Mouse (Mus musculus): ENCODE measurements around the gene Gjb1.

GRCm38 (mm10) chrX:101376190-101376968 is at the start of gene Gjb1:
- TF ChIP-seq CTCF (IDR thresholded peaks at IDR 0.05; ENCODE audit: low read depth, low read length) (no peak), POLR2A (IDR thresholded peaks at IDR 0.05; ENCODE audit: insufficient read depth, low read length) (no peak), EP300 (IDR thresholded peaks at IDR 0.05; ENCODE audit: insufficient read depth, low read depth, low read length) (no peak)
